Mouse (Mus musculus) olfactory bulb, adult 2 months (tissue): ENCODE data around the gene Atp13a1.

Source experiments
- CTCF ChIP-seq: fragments of 200-500 bp; IDR thresholded peaks from 2 replicates; pipeline ENCODE4 v1.5.1; 2012; ENCODE audit warnings: low read depth, mild to moderate bottlenecking, low read length, moderate library complexity; ENCODE audit not compliant: insufficient read depth
- POLR2A ChIP-seq: fragments of 200-500 bp; IDR thresholded peaks from 2 replicates; pipeline ENCODE4 v1.6.1; 2012; ENCODE audit warnings: mild to moderate bottlenecking, low read depth, low read length, moderate library complexity; ENCODE audit not compliant: insufficient read depth

GRCm38 (mm10) chr8:69809820-69810219 lies 18.9 kb downstream of the Atp13a1 start:
- TF ChIP-seq POLR2A (no peak), CTCF (no peak)
